Mouse (Mus musculus) thymus, postnatal 10 days (tissue): ENCODE measurements around the gene St3gal3.
A peak's percentile ranks its signal among the peaks of the same experiment; 100 is the strongest.

Experiments
- DNase-seq, 2 experiments: peaks; one replicate each; pipeline ENCODE4 v3.0.0; 2021; ENCODE audit warnings: low spot score in 2 of 2

The St3gal3 gene

DNA sequence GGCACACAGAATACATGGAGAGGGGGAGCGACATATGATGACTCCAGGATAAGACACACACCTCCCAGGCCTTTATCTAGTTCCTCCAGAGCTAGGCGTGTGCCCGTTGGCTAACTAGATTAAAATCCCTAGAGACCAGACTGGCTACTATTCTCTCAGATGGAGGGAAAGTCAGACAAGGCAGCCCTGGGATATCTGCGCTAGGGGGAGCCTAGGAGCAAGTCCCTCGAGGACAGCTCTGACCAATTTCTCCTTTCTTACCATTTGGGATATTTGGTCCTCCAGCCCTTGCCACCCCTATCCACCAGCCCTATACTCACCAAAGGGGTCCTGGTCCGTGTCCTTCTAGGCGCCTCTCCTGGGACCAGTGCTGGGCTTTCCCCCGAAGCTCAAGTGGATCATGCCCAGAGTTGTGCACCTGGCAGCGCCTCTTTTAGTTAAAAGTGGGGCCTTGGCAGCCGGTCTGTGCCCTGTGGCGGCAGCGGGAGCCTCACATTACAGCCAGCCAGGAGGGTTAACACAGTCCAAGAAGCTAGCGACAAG, 205.9 kb downstream of the St3gal3 start:
- peak in 1 of 2 experiments; percentile 15 for DNase-seq

GRCm38 (mm10) chr4:117928234-117928633, 206.5 kb downstream of the St3gal3 start:
- DNase-seq: peak in 1 of 2 experiments; percentile 36

DNA sequence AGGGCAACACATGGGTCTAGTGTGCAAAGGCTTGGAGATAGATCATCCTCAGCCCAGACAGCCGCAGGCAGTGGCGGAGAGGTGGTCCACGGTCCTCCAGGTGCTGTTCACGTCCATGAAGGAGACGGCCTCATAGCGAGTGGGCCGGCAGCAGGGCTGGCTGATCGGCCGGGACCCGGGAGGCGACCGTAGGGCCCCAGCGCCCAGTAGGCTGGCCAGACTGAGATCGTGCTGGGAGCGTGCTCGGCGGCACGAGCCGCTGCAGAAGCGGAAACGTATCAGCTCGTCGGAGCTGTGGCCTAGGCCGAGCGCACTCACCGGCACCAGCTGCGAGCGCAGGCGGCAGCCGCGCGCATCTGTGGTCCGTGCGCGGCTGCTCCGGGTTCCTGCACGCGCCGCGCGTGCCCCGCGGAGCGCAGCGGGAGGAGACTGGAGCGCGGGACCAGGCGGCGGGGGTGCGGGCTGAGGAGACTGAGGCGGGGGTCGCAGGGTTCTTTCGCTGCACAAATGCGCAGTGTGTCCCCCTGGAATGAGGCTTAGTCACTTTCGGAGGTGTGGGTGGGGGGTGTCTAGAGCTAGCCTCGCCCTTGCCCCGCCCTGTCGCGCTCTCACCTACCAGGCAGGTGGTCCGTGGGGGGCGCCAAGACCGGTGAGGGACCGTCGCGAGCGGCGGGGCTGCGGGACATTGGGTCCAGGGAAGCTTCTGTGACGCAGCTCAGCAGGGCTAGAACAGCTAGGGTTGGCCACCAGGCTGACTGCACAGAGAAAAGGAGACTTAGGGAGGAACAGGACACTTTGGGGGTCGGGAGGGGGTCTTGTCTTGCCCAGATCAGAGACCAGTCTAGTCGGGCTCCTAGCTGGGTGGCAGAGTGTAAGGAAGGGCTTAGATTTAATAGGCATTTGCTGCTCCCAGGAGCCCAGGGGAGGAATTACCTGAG, 207.9 kb downstream of the St3gal3 start:
- DNase-seq: peak in 1 of 2 experiments; percentile 30

GRCm38 (mm10) chr4:117924916-117925315, 209.8 kb downstream of the St3gal3 start:
- no peak for DNase-seq

DNA sequence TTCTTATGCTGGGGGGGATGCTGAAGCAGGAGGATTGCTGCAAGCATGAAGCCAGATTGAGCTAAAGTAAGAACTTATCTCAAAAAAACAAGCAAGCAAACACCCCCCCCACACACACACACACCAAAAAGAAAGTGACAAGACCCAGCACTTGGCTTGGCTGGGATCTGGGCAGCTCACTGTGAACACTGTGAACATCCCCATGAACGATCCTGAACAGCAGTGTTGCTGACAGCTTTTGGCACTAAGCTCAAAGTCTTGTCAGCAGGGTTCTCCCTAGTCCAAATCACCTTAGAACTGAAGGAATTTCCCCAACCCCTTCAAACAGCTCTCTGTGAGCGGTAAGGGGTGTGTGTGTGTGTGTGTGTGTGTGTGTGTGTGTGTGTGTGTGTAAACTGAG, 211.3 kb downstream of the St3gal3 start:
- DNase-seq: no peak

GRCm38 (mm10) chr4:117921358-117921757, 213.4 kb downstream of the St3gal3 start:
- no peak for DNase-seq

- DNase-seq: no peak
Measured at GRCm38 (mm10) chr4:117918762-117919161, 216.0 kb downstream of the St3gal3 start.

DNA sequence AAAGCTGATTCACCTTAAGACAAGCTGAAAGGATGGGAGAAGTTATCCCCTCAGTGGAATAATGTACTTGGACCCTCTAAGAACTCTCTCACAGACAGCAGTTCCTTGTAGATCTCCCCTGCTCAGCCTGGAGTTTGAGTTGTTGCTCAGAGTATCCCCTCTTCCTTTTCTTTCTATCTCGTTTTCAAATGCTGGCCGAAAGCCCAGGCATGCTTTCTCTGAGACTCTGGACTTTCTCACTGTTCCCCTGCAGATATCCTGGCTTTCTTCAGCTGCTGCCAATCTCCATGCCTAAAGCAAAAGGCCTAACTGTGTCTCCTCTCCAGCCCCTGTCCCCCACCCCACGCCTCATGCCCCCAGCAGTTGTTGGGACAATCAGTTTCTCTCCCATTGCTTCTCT, 216.5 kb downstream of the St3gal3 start:
- DNase-seq: no peak

GRCm38 (mm10) chr4:117917847-117918246, 216.9 kb downstream of the St3gal3 start:
- no peak for DNase-seq

DNA sequence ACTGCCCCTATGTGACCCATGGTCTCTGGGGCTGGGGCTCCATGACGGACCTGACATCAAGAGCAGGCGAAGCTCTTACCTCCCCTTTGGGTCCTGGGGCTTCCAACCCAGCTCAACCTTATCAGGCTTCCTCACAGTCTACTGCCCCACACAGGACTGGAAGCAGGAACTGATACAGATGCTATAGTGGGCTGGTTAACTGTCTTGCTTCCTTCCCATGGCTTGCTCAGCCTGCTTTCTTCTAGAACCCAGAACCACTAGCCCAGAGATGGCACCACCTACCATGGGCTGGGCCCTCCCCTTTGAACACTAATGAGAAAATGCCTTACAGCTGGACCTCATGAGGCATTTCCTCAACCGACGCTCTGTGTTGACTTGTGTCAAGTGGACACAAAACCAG, 217.3 kb downstream of the St3gal3 start:
- no peak for DNase-seq

DNA sequence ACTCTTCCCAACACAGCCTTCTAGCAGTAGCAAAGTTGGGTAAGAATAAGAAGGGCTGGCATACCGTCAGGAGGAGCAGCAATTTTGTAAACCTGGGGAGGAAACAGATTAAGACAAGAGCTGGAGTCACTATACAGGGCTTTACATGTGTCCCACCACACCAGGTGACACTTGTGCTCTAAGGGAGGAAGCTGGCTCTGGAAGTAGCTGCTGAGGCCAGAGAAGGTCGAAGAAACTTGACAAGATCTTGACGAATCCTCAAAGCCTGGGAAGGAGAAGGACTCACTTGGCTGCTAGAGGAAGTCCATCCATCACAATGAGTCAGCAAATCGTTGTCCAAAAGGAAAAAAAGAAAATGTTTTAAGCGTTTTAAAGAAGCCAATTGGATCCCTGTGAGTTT, 218.3 kb downstream of the St3gal3 start:
- DNase-seq: no peak

DNA sequence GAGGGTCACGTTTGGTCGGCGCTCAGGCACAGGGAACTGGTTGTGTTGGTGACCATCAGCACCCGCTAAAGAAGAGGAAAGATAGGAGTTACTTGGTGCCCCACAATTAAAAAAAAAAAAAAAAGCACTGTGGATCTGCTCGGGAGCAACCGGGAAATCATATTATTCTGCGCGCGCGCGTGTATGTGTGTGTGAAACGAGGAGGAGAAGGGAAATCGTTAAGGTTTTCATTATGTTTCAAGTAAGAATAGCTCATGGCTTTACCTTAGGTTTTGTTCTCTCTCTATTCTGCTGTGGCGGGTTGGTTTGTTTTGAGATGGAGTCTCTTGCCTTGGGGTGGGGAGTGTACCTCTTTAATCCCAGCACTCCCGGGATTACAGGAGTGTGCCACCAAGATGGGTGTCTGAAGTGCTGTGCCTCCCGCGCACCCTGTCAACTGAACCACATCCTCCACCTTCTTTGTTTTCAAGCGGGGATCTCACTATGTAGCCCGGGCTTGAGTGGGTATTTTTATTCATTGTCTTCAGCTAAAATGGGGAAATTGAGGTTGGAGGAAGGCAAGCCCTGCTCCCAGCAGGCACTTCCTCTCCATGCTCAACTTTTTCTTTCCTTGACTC, 219.1 kb downstream of the St3gal3 start:
- DNase-seq: no peak

DNA sequence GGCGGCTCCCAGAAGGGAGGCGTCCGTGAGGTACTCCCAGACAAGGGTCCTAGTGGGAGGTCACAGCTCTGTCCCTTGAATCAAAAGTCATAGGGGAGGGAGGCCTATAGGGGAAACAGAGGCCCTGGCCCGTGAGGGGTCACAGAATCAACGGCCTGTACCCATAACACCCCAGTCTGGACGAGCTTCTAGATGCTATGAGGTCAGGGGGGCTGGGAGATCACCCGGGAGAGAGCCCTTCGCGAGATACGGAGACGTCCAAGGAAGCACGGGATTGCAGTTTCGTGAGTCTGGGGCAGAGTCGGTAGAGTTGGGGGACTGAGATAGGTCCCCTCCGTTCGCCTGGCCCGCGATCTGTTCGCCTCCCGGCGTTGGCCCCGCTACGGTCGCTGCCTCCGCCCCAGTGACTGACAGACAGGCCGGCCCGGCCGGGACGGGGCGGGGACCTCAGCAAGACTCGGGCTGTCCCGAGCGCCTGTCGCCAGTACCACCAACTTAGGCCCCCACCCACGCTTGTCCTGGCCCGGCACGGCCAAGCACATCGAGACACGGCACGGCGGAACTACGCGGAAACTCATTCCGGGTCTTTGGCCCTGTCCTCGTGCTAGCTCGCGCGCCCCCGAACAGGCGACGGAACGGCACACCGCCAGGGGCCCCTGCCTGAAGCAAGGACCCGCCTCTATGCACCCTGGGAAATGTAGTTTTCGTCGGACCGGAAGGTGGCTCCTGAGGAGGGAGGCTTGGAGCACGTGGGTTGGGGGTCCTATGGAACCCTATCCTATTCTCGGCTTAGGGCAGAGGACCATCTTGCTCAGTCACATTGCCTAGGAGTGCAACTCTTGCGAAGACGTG, 219.9 kb downstream of the St3gal3 start, which contains the start of gene Ipo13:
Ipo13 (minus strand) TSS at position 409 of the 852 bp plus-strand sequence.
- peak; percentile 83 to 88 for DNase-seq

- DNase-seq: no peak
Measured at GRCm38 (mm10) chr4:117914031-117914430, 220.7 kb downstream of the St3gal3 start.

- DNase-seq: no peak
Measured at GRCm38 (mm10) chr4:117913421-117913820, 221.3 kb downstream of the St3gal3 start.

- DNase-seq: no peak
Measured at GRCm38 (mm10) chr4:117912685-117913273, 221.9 kb downstream of the St3gal3 start.

- DNase-seq: no peak
Measured at GRCm38 (mm10) chr4:117912131-117912561, 222.6 kb downstream of the St3gal3 start.

DNA sequence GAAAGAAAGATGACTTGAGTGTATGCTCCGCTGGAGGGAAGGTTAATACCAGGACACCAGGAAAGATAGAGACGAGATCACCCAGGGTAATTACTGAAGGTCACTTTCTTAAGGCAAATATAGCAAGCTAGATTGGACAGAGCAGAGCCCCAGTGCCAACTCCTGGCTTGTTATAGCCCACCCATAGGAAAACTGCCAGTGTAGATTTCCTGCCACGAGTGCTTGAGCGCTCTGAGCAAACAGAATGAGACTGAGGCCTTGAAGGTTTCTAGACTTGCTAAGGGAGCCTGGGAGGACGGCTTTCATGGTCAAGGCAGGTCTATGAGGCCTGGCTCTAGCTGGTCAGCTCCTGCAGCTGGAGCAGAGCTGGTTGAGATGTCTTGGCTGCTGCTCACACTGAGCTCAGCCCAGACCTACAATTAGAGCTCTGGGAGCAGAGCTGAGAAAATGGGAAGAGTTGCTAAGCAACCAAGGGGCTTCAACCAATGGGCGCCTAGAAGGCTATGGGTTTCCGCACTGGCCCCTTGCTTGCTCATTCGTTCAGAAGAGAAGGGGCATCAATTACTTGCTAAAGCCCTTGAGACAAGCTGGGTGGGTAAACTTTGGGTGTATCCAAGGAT, 225.8 kb downstream of the St3gal3 start:
- no peak for DNase-seq

DNA sequence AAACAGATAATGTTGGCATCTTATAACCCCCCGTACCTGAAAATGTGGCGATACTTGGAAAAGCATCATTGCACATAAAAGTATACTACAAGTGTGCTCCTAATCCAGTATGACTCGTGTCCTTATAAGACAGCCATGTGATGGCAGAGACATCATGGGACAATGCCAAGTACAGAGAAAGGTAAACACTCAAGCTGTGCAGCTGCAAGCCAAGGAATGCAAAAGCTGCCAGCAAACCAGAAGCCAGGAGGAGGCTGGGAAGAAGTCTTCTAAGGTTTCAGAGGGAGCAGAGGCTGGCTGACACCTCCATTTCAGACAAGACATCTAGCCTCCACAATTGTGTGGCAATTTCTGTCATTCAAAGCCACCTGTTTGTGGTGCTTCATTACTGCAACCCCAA, 228.5 kb downstream of the St3gal3 start:
- no peak for DNase-seq

- no peak for DNase-seq
Measured at GRCm38 (mm10) chr4:117904761-117905160, 230.0 kb downstream of the St3gal3 start.

DNA sequence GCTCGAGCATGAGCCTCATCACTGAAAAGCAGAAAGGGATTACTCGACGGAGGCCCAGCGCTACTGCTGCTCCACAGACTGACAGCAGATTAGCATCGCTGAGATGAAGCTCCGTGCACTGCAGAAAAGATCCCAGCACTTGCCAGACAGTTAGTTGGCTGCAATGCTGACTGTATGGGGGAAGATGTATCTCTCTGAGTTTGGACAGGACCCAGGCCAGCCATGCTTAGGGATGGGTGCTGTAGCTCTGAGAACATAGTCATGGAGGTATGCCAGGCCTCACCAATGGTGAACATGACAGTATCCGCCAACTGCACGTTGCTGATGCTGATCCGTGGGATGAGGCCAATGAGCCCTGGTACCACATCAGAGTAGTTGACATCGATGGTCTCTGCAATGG, 230.6 kb downstream of the St3gal3 start:
- no peak for DNase-seq
